Mouse (Mus musculus) frontal cortex, postnatal 25 days (tissue): ENCODE measurements around the gene Tspan3.

ENCODE experiments used
- DNase-seq, 2 experiments: peaks; one replicate each; pipeline ENCODE4 v3.0.0; 2022; ENCODE audit warnings: low spot score in 2 of 2

Tspan3 gene

GRCm38 (mm10) chr9:56165377-56165776, at the start of gene Tspan3:
Gene Tspan3, minus strand, starts transcription at chr9:56165477.
- DNase-seq: no peak

GRCm38 (mm10) chr9:56213451-56214291, 48.4 kb upstream of the Tspan3 start:
- peak; percentile 29 to 56 for DNase-seq

GRCm38 (mm10) chr9:56208817-56209216, 43.5 kb upstream of the Tspan3 start:
- no peak for DNase-seq

- DNase-seq: no peak
Measured at GRCm38 (mm10) chr9:56207516-56207915, 42.2 kb upstream of the Tspan3 start.

GRCm38 (mm10) chr9:56207083-56207482, 41.8 kb upstream of the Tspan3 start:
- DNase-seq: no peak

- DNase-seq: no peak
Measured at GRCm38 (mm10) chr9:56205336-56205735, 40.1 kb upstream of the Tspan3 start.

GRCm38 (mm10) chr9:56204316-56204715, 39.0 kb upstream of the Tspan3 start:
- DNase-seq: no peak

GRCm38 (mm10) chr9:56200645-56201314, 35.5 kb upstream of the Tspan3 start:
- DNase-seq: peak; percentile 73 to 84

GRCm38 (mm10) chr9:56200200-56200599, 34.9 kb upstream of the Tspan3 start:
- DNase-seq: no peak

- DNase-seq: no peak
Measured at GRCm38 (mm10) chr9:56196921-56197320, 31.6 kb upstream of the Tspan3 start.

GRCm38 (mm10) chr9:56195193-56195592, 29.9 kb upstream of the Tspan3 start:
- no peak for DNase-seq

- DNase-seq: no peak
Measured at GRCm38 (mm10) chr9:56191498-56192455, 26.5 kb upstream of the Tspan3 start.

- DNase-seq: no peak
Measured at GRCm38 (mm10) chr9:56180118-56180781, 15.0 kb upstream of the Tspan3 start.

- DNase-seq: no peak
Measured at GRCm38 (mm10) chr9:56179416-56180117, 14.3 kb upstream of the Tspan3 start.

GRCm38 (mm10) chr9:56177354-56177753, 12.1 kb upstream of the Tspan3 start:
- DNase-seq: no peak

- DNase-seq: no peak
Measured at GRCm38 (mm10) chr9:56175316-56175715, 10.0 kb upstream of the Tspan3 start.

- DNase-seq: no peak
Measured at GRCm38 (mm10) chr9:56167690-56168089, 2.4 kb upstream of the Tspan3 start.

- DNase-seq: no peak
Measured at GRCm38 (mm10) chr9:56166161-56166560, 884 bp upstream of the Tspan3 start.

GRCm38 (mm10) chr9:56160341-56161141, 4.7 kb downstream of the Tspan3 start:
- peak; percentile 83 to 85 for DNase-seq

- no peak for DNase-seq
Measured at GRCm38 (mm10) chr9:56159456-56159855, 5.8 kb downstream of the Tspan3 start.
